Mouse (Mus musculus) heart, postnatal 0 days (tissue): ENCODE results near the gene Ackr2. TPM values are rescaled to one million over a fixed set of nuclear protein-coding genes. Genes with fewer than 3 reads are reported as not detected.

Experiments used
- ATAC-seq: fragments of 200-750 bp; cut with Nextera tagmentation; 2 replicates; pipeline ENCODE4 v1.8.0; 2017; ENCODE audit warnings: low read depth, moderate number of reproducible peaks, moderate library complexity; ENCODE audit not compliant: insufficient read depth
- DNase-seq: peaks from one replicate; pipeline ENCODE4 v3.0.0-alpha.2; 2016; ENCODE audit warnings: low spot score
- H3K27ac ChIP-seq: fragments of 300-500 bp; sonication (generic); 2 replicates; pipeline ENCODE4 v1.5.1; 2014; ENCODE audit warnings: low read depth, mild to moderate bottlenecking
- H3K27me3 ChIP-seq: fragments of 300-500 bp; sonication (generic); 2 replicates; pipeline ENCODE4 v1.6.1; 2014; ENCODE audit warnings: low read length, mixed read lengths; ENCODE audit not compliant: control insufficient read depth, insufficient read depth
- H3K36me3 ChIP-seq: fragments of 300-500 bp; sonication (generic); replicated peaks from 2 replicates; pipeline ENCODE4 v1.6.1; 2014; ENCODE audit warnings: low read length, mixed read lengths; ENCODE audit not compliant: control insufficient read depth, insufficient read depth
- H3K4me1 ChIP-seq: fragments of 300-500 bp; sonication (generic); 2 replicates; pipeline ENCODE4 v1.6.1; 2014; ENCODE audit warnings: antibody characterized with exemption; ENCODE audit not compliant: control insufficient read depth, insufficient read depth
- H3K4me2 ChIP-seq: fragments of 300-500 bp; sonication (generic); 2 replicates; pipeline ENCODE4 v1.6.1; 2014; ENCODE audit warnings: low read depth, mild to moderate bottlenecking, low read length, moderate library complexity
- H3K4me3 ChIP-seq: fragments of 300-500 bp; sonication (generic); 2 replicates; pipeline ENCODE4 v1.5.1; 2014; ENCODE audit warnings: low read depth, low read length
- H3K9ac ChIP-seq: fragments of 300-500 bp; sonication (generic); replicated peaks from 2 replicates; pipeline ENCODE4 v1.6.1; 2014; ENCODE audit warnings: low read depth, low read length, mixed read lengths
- H3K9me3 ChIP-seq: fragments of 300-500 bp; sonication (generic); replicated peaks from 2 replicates; pipeline ENCODE4 v1.6.1; 2016; ENCODE audit warnings: low read length; ENCODE audit not compliant: control insufficient read depth
- CTCF ChIP-seq: IDR thresholded peaks from 2 replicates; pipeline ENCODE4 v1.5.1; 2016; ENCODE audit warnings: antibody characterized with exemption, control low read depth, low read depth
- EP300 ChIP-seq: IDR thresholded peaks from 2 replicates; pipeline ENCODE4 v1.6.1; 2016; ENCODE audit warnings: antibody characterized with exemption, low read depth
- WGBS: fragments of 180-500 bp; shearing (Covaris S2); extraction: QIAGEN DNeasy Blood & Tissue Kit; methylation state at CpG from one replicate; pipeline ENCODE4 v1.1.7; 2014; 5-methylcytosine and 5-hydroxymethylcytosine counted together
- polyA plus RNA-seq: library from polyadenylated mRNA; unstranded; fragments of >200 nt; fragmentation: Nextera tagmentation; extraction: Ambion mirVana; gene quantifications from 2 replicates; pipeline ENCODE4 v1.2.1, GENCODE M21; 2015
- total RNA-seq: library from RNA; depleted of rRNA; stranded (reverse); fragments of >200 nt; gene quantifications from 2 replicates; pipeline ENCODE4 v1.2.3, GENCODE M21; 2014; ENCODE audit warnings: low replicate concordance

Ackr2 gene
- total and polyA plus RNA-seq, 2 experiments from 2014 or later = 1.6 to 4.6 TPM

DNA sequence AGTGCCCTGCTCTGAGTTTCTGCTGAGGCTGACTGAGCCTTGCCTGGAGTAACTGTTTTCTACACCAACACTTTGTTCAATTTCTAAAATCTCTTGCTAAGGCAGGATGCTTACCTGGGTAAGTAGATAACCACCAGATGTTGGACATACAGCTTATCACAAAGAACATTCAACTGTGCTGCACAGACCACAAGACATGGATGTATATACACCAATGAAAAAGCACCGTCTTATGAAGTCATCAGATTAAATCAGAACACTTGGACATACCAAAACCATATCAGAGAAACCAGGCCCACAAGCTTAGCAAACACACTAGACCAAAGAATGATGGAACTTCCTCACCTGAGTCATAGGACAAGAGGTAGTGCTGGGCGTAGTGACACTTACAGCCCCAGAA, 38.8 kb upstream of the Ackr2 start:
- H3K4me3 ChIP-seq = no peak overlapping the region
- no peaks in the 10 kb centered on the region for H3K27me3 ChIP-seq
- DNase-seq (no peak), ATAC-seq (no peak)
- peaks cover 8% of the 10 kb centered on the region; the same call in 1 of the 2 replicates for H3K4me1 ChIP-seq
- H3K36me3 ChIP-seq = no peaks in the 10 kb centered on the region
- no peak overlapping the region for H3K9ac ChIP-seq
- TF ChIP-seq CTCF = no peak
- TF ChIP-seq EP300 = no peak
- WGBS = 98% methylated on average over 2 of the region's 2 CpGs
- H3K4me2 ChIP-seq = no peak overlapping the region
- H3K9me3 ChIP-seq = no peaks in the 10 kb centered on the region
- H3K27ac ChIP-seq = no peak overlapping the region

DNA sequence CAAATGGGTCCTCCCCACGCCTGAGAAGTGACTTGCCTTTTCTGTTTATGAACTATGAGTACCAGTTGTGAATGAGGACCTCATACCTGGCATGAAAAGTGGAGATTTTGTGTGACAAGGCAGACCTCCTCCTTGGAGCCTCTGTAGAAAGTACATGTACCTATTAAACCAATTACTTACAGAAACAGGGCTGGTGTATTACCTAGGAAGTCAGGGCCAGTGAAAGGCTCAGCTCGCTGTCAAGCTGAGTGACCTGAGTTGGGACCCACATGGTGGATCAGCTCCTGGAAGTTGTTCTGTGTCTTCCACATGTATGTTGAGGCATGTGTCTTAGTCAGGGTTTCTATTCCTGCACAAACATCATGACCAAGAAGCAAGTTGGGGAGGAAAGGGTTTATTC, 37.2 kb upstream of the Ackr2 start:
- no peaks in the 10 kb centered on the region for H3K27me3 ChIP-seq
- WGBS = 85% methylated on average over 2 of the region's 2 CpGs
- ATAC-seq (no peak), DNase-seq (no peak)
- H3K27ac ChIP-seq = no peak overlapping the region
- no peaks in the 10 kb centered on the region for H3K9me3 ChIP-seq
- peaks cover 8% of the 10 kb centered on the region; the same call in 1 of the 2 replicates for H3K4me1 ChIP-seq
- TF ChIP-seq EP300 (no peak), CTCF (no peak)
- H3K9ac ChIP-seq = no peak overlapping the region
- H3K4me2 ChIP-seq = no peak overlapping the region
- no peaks in the 10 kb centered on the region for H3K36me3 ChIP-seq
- no peak overlapping the region for H3K4me3 ChIP-seq

DNA sequence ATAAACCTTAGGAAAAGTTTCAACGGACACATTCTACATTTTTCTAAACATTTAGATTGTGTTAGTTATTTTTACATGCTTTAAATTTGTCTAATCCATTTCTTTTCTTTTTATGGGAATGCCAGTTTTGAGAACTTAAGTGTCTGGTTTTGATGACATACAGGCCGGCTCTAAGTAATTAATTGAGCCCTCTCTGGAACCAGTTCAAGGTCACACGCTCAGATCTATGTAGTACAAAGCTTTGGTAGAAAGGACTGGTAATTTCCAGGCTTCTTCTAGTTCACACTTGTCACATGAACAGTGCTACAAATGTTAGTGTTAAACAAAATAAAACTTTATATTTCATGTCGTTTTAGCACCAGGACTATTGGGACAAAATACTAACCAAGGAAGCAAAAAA, 33.3 kb upstream of the Ackr2 start:
- H3K9me3 ChIP-seq = no peaks in the 10 kb centered on the region
- no peaks in the 10 kb centered on the region for H3K27me3 ChIP-seq
- no peak overlapping the region for H3K4me3 ChIP-seq
- DNase-seq = no peak
- H3K36me3 ChIP-seq = no peaks in the 10 kb centered on the region
- H3K9ac ChIP-seq = no peak overlapping the region
- TF ChIP-seq EP300 = no peak
- no peak for TF ChIP-seq CTCF
- H3K4me2 ChIP-seq = no peak overlapping the region
- WGBS = 66% methylated on average over 4 of the region's 4 CpGs
- no peaks in the 10 kb centered on the region for H3K4me1 ChIP-seq
- no peak overlapping the region for H3K27ac ChIP-seq
- ATAC-seq = no peak

DNA sequence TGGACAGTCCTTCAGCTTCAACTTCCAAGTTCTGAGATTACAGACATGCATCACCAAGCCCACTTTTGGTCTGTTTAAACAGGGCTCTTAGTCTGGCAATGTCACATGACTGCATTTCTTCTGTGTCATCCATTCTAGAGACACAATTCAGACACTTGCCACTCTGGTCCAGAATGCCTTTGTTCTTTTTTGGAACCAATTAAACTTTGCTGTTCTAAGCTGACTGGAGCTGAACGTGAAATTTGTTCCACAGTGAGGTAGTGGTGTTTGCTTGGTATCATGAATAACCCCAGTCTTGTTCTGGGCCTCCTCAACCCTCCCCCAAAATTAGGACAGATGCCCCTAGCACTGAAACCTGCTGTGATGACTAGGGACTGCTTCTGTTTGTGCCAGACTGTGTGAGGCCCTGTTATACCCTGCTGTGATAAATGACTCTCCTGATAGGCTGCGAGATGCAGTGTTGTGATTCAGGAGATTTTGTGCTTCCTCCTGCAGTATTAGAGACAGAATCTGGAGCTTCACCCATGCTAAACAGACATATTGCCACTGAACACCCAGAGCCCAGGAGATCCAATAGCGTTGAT, 32.6 kb upstream of the Ackr2 start:
- 45% methylated on average over 3 of the region's 3 CpGs for WGBS
- H3K9me3 ChIP-seq = no peaks in the 10 kb centered on the region
- H3K4me3 ChIP-seq = no peak overlapping the region
- no peaks in the 10 kb centered on the region for H3K4me1 ChIP-seq
- H3K27me3 ChIP-seq = no peaks in the 10 kb centered on the region
- DNase-seq (no peak), ATAC-seq (no peak)
- no peak for TF ChIP-seq CTCF
- TF ChIP-seq EP300 = no peak
- H3K9ac ChIP-seq = no peak overlapping the region
- H3K4me2 ChIP-seq = no peak overlapping the region
- no peak overlapping the region for H3K27ac ChIP-seq
- H3K36me3 ChIP-seq = no peaks in the 10 kb centered on the region

DNA sequence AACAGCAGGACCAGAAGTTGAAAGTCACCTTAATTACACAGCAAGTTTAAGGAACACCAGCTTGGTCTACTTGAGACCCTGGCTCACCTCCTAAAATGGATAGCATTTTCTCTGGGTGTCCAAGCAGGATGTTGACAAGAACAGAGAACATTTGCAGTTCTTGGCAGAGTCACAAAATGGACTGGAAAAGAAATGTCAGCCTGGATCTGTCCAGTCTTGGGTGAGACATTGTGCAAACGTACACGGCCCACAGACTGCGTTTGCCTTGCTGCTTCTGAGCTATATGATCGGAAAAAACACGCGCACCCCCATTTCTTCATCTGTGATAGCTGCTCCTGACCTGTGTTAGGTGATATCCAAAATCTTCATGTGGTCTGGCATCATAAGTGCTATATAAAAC, 30.5 kb upstream of the Ackr2 start:
- Histone ChIP-seq H3K4me1 (no peaks in the 10 kb centered on the region), H3K4me3 (no peak overlapping the region), H3K9me3 (no peaks in the 10 kb centered on the region), H3K9ac (no peak overlapping the region), H3K27me3 (no peaks in the 10 kb centered on the region), H3K27ac (peak overlapping the region; percentile 34; the same call in 1 of the 2 replicates), H3K4me2 (no peak overlapping the region), H3K36me3 (no peaks in the 10 kb centered on the region)
- TF ChIP-seq CTCF (no peak), EP300 (no peak)
- DNase-seq (peak; percentile 53), ATAC-seq (no peak)
- WGBS = 57% methylated on average over 6 of the region's 6 CpGs

DNA sequence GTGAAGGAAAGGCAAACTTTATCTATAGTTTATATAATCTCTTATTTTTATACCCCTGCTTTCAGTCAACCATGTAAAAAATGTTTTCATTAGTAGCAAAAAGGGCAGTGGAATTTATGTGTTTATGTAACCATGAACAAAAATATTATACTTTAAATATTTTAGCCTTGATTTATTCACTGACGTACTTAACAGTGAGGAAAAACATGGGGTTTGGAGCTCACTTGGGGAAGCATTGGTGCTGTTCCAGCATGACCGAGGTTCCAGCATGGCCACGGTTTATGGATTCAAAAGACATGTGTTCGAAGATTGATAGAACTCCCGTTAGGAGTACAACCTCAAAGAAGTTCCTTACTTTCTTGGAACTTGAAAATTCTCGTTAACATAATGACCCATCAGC, 29.9 kb upstream of the Ackr2 start:
- no peaks in the 10 kb centered on the region for H3K9me3 ChIP-seq
- no peak overlapping the region for H3K9ac ChIP-seq
- TF ChIP-seq EP300 (no peak), CTCF (no peak)
- H3K4me2 ChIP-seq = no peak overlapping the region
- no peak overlapping the region for H3K27ac ChIP-seq
- H3K4me1 ChIP-seq = no peaks in the 10 kb centered on the region
- no peaks in the 10 kb centered on the region for H3K36me3 ChIP-seq
- ATAC-seq (no peak), DNase-seq (no peak)
- H3K4me3 ChIP-seq = no peak overlapping the region
- WGBS = 75% methylated on average over 6 of the region's 6 CpGs
- H3K27me3 ChIP-seq = no peaks in the 10 kb centered on the region
